Mouse (Mus musculus): ENCODE results near the gene Foxp4. TPM values are rescaled to one million over a fixed set of nuclear protein-coding genes. Genes with fewer than 3 reads are reported as not detected.

Gene Foxp4
- polyA plus RNA-seq, 1 experiment from 2014 or later: 24.3 TPM

Other genes starting within 250 kb of the Foxp4 start
- 346 and 368 TPM in 2 replicates for gene Tomm6, start 236.3 kb downstream of the Foxp4 start, polyA plus RNA-seq (2016; fragmentation: Nextera tagmentation; extraction: Ambion mirVana)
- 11.1 and 11.9 TPM in 2 replicates for gene Frs3, start 235.6 kb downstream of the Foxp4 start, polyA plus RNA-seq (2016; fragmentation: Nextera tagmentation; extraction: Ambion mirVana)
- 0.40 and 0.60 TPM in 2 replicates for gene Gm21981, start 230.2 kb downstream of the Foxp4 start, polyA plus RNA-seq (2016; fragmentation: Nextera tagmentation; extraction: Ambion mirVana)
- 0.91 and 1.0 TPM in 2 replicates for gene Prickle4, start 229.9 kb downstream of the Foxp4 start, polyA plus RNA-seq (2016; fragmentation: Nextera tagmentation; extraction: Ambion mirVana)
- not detected in 2 replicates for gene Pgc, start 197.8 kb downstream of the Foxp4 start, polyA plus RNA-seq (2016; fragmentation: Nextera tagmentation; extraction: Ambion mirVana)
- gene Tfeb, start 187.6 kb downstream of the Foxp4 start, polyA plus RNA-seq (2016; fragmentation: Nextera tagmentation; extraction: Ambion mirVana): 1.7 and 2.4 TPM in 2 replicates
- gene Mdfi, start 90.0 kb downstream of the Foxp4 start, polyA plus RNA-seq (2016; fragmentation: Nextera tagmentation; extraction: Ambion mirVana): 7.2 and 9.9 TPM in 2 replicates
- gene 1700122O11Rik, start 113.6 kb upstream of the Foxp4 start, polyA plus RNA-seq (2016; fragmentation: Nextera tagmentation; extraction: Ambion mirVana): not detected in 2 replicates
- not detected in 2 replicates for gene 1700067P10Rik, start 164.7 kb upstream of the Foxp4 start, polyA plus RNA-seq (2016; fragmentation: Nextera tagmentation; extraction: Ambion mirVana)
- gene 9830107B12Rik, start 221.6 kb upstream of the Foxp4 start, polyA plus RNA-seq (2016; fragmentation: Nextera tagmentation; extraction: Ambion mirVana): not detected in 2 replicates
- gene A530064D06Rik, start 242.6 kb upstream of the Foxp4 start, polyA plus RNA-seq (2016; fragmentation: Nextera tagmentation; extraction: Ambion mirVana): not detected in 2 replicates